Mouse (Mus musculus) olfactory bulb, adult 2 months (tissue): Measurements from ENCODE around the gene Specc1.

ENCODE experiments used
- CTCF ChIP-seq: fragments of 200-500 bp; IDR thresholded peaks from 2 replicates; pipeline ENCODE4 v1.5.1; 2012; ENCODE audit warnings: low read depth, mild to moderate bottlenecking, low read length, moderate library complexity; ENCODE audit not compliant: insufficient read depth
- POLR2A ChIP-seq: fragments of 200-500 bp; IDR thresholded peaks from 2 replicates; pipeline ENCODE4 v1.6.1; 2012; ENCODE audit warnings: mild to moderate bottlenecking, low read depth, low read length, moderate library complexity; ENCODE audit not compliant: insufficient read depth

- no peak for TF ChIP-seq POLR2A
- no peak for TF ChIP-seq CTCF
Measured at GRCm38 (mm10) chr11:61991576-61991975, 35.0 kb downstream of the Specc1 start.
